Mouse (Mus musculus) CH12.LX (cell line): ENCODE measurements around the gene Cbx4. TPM values are rescaled to one million over a fixed set of nuclear protein-coding genes. Genes with fewer than 3 reads are reported as not detected.

Experiments used
- DNase-seq: peaks from one replicate; pipeline ENCODE4 v3.0.0-alpha.2; 2013; ENCODE audit errors: extremely low read depth
- H3K27ac ChIP-seq: 2 replicates; pipeline ENCODE4 v1.5.1; 2012; ENCODE audit warnings: low read depth, mild to moderate bottlenecking, control low read depth, moderate library complexity; ENCODE audit not compliant: insufficient read depth
- H3K27me3 ChIP-seq: replicated peaks from 2 replicates; pipeline ENCODE3; 2012; ENCODE audit warnings: inconsistent platforms
- H3K36me3 ChIP-seq, 2 experiments: replicated peaks in 1 of 2; 2 replicates each; pipeline versions ENCODE3 to v1.6.1; 2012; ENCODE audit warnings: inconsistent platforms in 1 of 2, low read length in 1 of 2, mild to moderate bottlenecking in 1 of 2, mixed read lengths in 1 of 2, moderate library complexity in 1 of 2; ENCODE audit not compliant: control insufficient read depth in 1 of 2, insufficient read depth in 1 of 2
- H3K4me1 ChIP-seq, 2 experiments: 2 replicates each; pipeline ENCODE4 v1.6.1; 2012; ENCODE audit warnings: inconsistent platforms in 1 of 2, moderate library complexity in 1 of 2; ENCODE audit not compliant: insufficient read depth in 2 of 2, control insufficient read depth in 1 of 2
- H3K4me2 ChIP-seq: 2 replicates; pipeline ENCODE4 v1.6.1; 2012; ENCODE audit warnings: low read depth, mild to moderate bottlenecking, control low read depth; ENCODE audit not compliant: poor library complexity, insufficient read depth, severe bottlenecking
- H3K4me3 ChIP-seq, 3 experiments: fragments of 150-350 bp in 1 of 3; sonication (generic) in 1 of 3; replicated peaks in 1 of 3; 2 replicates each; pipeline versions ENCODE3 to v1.5.1; 2011 to 2012; ENCODE audit warnings: low read depth in 2 of 3, low read length in 2 of 3, mild to moderate bottlenecking in 2 of 3, moderate library complexity in 2 of 3, control low read depth in 1 of 3, improper control_type of control experiment in 1 of 3, inconsistent platforms in 1 of 3, mixed read lengths in 1 of 3; ENCODE audit not compliant: poor library complexity in 1 of 3
- H3K79me2 ChIP-seq: replicated peaks from 2 replicates; pipeline ENCODE4 v1.6.1; 2012; ENCODE audit warnings: mild to moderate bottlenecking, moderate library complexity; ENCODE audit not compliant: control insufficient read depth, poor library complexity, insufficient read depth, severe bottlenecking; ENCODE audit errors: extremely low read depth
- H3K9ac ChIP-seq: 2 replicates; pipeline ENCODE4 v1.6.1; 2012; ENCODE audit warnings: low read depth, mild to moderate bottlenecking, control low read depth, moderate library complexity; ENCODE audit not compliant: insufficient read depth
- H3K9me3 ChIP-seq: replicated peaks from 2 replicates; pipeline ENCODE3; 2012; ENCODE audit warnings: low read length, inconsistent platforms, mixed read lengths
- BHLHE40 ChIP-seq: IDR thresholded peaks from 2 replicates; pipeline ENCODE4 v1.6.1; 2011; ENCODE audit warnings: mild to moderate bottlenecking, low read depth, low read length, improper control_type of control experiment
- CHD1 ChIP-seq: IDR thresholded peaks from 2 replicates; pipeline ENCODE4 v1.6.1; 2012; ENCODE audit warnings: low read depth, low read length, improper control_type of control experiment, inconsistent platforms
- CTCF ChIP-seq, 2 experiments: IDR thresholded peaks in 1 of 2; conservative IDR thresholded peaks in 1 of 2; 2 replicates each; pipeline ENCODE4 v1.5.1; 2011 to 2012; ENCODE audit warnings: low read depth in 2 of 2, low read length in 2 of 2, improper control_type of control experiment in 1 of 2, inconsistent platforms in 1 of 2, mild to moderate bottlenecking in 1 of 2, moderate library complexity in 1 of 2
- E2F4 ChIP-seq: IDR thresholded peaks from 2 replicates; pipeline ENCODE4 v1.6.1; 2011; ENCODE audit warnings: low read depth, low read length, improper control_type of control experiment; ENCODE audit not compliant: insufficient replicate concordance
- EP300 ChIP-seq: IDR thresholded peaks from 2 replicates; pipeline ENCODE4 v1.6.1; 2011; ENCODE audit warnings: low read length, improper control_type of control experiment
- GABPA ChIP-seq: IDR thresholded peaks from 2 replicates; pipeline ENCODE4 v1.6.1; 2012; ENCODE audit warnings: low read depth, low read length, improper control_type of control experiment, inconsistent platforms; ENCODE audit not compliant: insufficient replicate concordance
- HCFC1 ChIP-seq: IDR thresholded peaks from 2 replicates; pipeline ENCODE4 v1.6.1; 2012; ENCODE audit warnings: low read depth, mild to moderate bottlenecking, inconsistent platforms, low read length, improper control_type of control experiment
- IRF4 ChIP-seq: IDR thresholded peaks from 2 replicates; pipeline ENCODE4 v1.6.1; 2014; ENCODE audit warnings: low read depth, mild to moderate bottlenecking, inconsistent platforms, low read length, improper control_type of control experiment
- JUN ChIP-seq: IDR thresholded peaks from 2 replicates; pipeline ENCODE4 v1.6.1; 2011; ENCODE audit warnings: low read depth, mild to moderate bottlenecking, low read length, improper control_type of control experiment, moderate library complexity; ENCODE audit not compliant: insufficient read depth
- JUND ChIP-seq: conservative IDR thresholded peaks from 2 replicates; pipeline ENCODE4 v1.6.1; 2011; ENCODE audit warnings: low read depth, low read length, improper control_type of control experiment
- KAT2A ChIP-seq: IDR thresholded peaks from 2 replicates; pipeline ENCODE4 v1.6.1; 2012; ENCODE audit warnings: low read length, improper control_type of control experiment, inconsistent platforms; ENCODE audit not compliant: insufficient replicate concordance
- MAFK ChIP-seq: IDR thresholded peaks from 2 replicates; pipeline ENCODE4 v1.6.1; 2011; ENCODE audit warnings: low read length, improper control_type of control experiment; ENCODE audit not compliant: insufficient replicate concordance
- MAX ChIP-seq: IDR thresholded peaks from 2 replicates; pipeline ENCODE4 v1.6.1; 2011; ENCODE audit warnings: low read length, improper control_type of control experiment
- MAZ ChIP-seq: IDR thresholded peaks from 2 replicates; pipeline ENCODE4 v1.6.1; 2012; ENCODE audit warnings: low read depth, mild to moderate bottlenecking, inconsistent platforms, low read length, improper control_type of control experiment, moderate library complexity
- MEF2A ChIP-seq: IDR thresholded peaks from 2 replicates; pipeline ENCODE4 v1.6.1; 2014; ENCODE audit warnings: low read depth, mild to moderate bottlenecking, inconsistent platforms, low read length, improper control_type of control experiment, borderline replicate concordance
- MXI1 ChIP-seq: IDR thresholded peaks from 2 replicates; pipeline ENCODE4 v1.6.1; 2011; ENCODE audit warnings: mild to moderate bottlenecking, low read depth, low read length, improper control_type of control experiment
- MYC ChIP-seq: IDR thresholded peaks from 2 replicates; pipeline ENCODE4 v1.6.1; 2011; ENCODE audit warnings: low read depth, mild to moderate bottlenecking, improper control_type of control experiment, low read length
- NELFE ChIP-seq: IDR thresholded peaks from 2 replicates; pipeline ENCODE4 v1.6.1; 2011; ENCODE audit warnings: low read depth, low read length, improper control_type of control experiment
- POLR2AphosphoS2 ChIP-seq: IDR thresholded peaks from 2 replicates; pipeline ENCODE4 v1.6.1; 2011; ENCODE audit warnings: low read depth, low read length, improper control_type of control experiment
- RAD21 ChIP-seq: IDR thresholded peaks from 2 replicates; pipeline ENCODE4 v1.6.1; 2011; ENCODE audit warnings: low read depth, mild to moderate bottlenecking, low read length, improper control_type of control experiment, moderate library complexity
- SMC3 ChIP-seq: IDR thresholded peaks from 2 replicates; pipeline ENCODE4 v1.6.1; 2011; ENCODE audit warnings: low read depth, low read length, improper control_type of control experiment
- TBP ChIP-seq: conservative IDR thresholded peaks from 2 replicates; pipeline ENCODE4 v1.6.1; 2011; ENCODE audit warnings: low read depth, low read length, improper control_type of control experiment
- TCF12 ChIP-seq: IDR thresholded peaks from 2 replicates; pipeline ENCODE4 v1.6.1; 2014; ENCODE audit warnings: low read depth, mild to moderate bottlenecking, inconsistent platforms, low read length, improper control_type of control experiment
- UBTF ChIP-seq: IDR thresholded peaks from 2 replicates; pipeline ENCODE4 v1.6.1; 2012; ENCODE audit warnings: low read depth, mild to moderate bottlenecking, inconsistent platforms, low read length, improper control_type of control experiment, moderate library complexity
- USF1 ChIP-seq: IDR thresholded peaks from 2 replicates; pipeline ENCODE4 v1.6.1; 2014; ENCODE audit warnings: low read depth, mild to moderate bottlenecking, inconsistent platforms, low read length, improper control_type of control experiment
- ZMIZ1 ChIP-seq: IDR thresholded peaks from 2 replicates; pipeline ENCODE4 v1.6.1; 2012; ENCODE audit warnings: low read depth, mild to moderate bottlenecking, inconsistent platforms, low read length, improper control_type of control experiment
- ZNF384 ChIP-seq: IDR thresholded peaks from 2 replicates; pipeline ENCODE4 v1.6.1; 2012; ENCODE audit warnings: low read depth, low read length, improper control_type of control experiment, inconsistent platforms
- dilution Hi-C: fragments of 300-500 bp; cut with MboI; formaldehyde crosslinking; loops from 2 replicates; pipeline ENCODE4 v1.14.3; 2020; ENCODE audit warnings: low sequenced_read_pairs; ENCODE audit not compliant: extremely low pct_unique_long_range_greater_than_20kb, extremely low pct_ligation_motif_present
- in situ Hi-C: fragments of 300-500 bp; cut with MboI; formaldehyde crosslinking; loops from 3 replicates; pipeline ENCODE4 v1.14.3; 2019; ENCODE audit warnings: low sequenced_read_pairs, low pct_ligation_motif_present, low pct_unique_long_range_greater_than_20kb, mixed read lengths
- polyA plus RNA-seq: library from polyadenylated mRNA; unstranded; fragments of >175 nt; gene quantifications from 2 replicates; pipeline ENCODE4 v1.2.1, GENCODE M21; 2012; ENCODE audit warnings: low read depth; ENCODE audit not compliant: insufficient read length
- total RNA-seq, 2 experiments: library from RNA; depleted of rRNA; stranded (reverse); fragments of 300-350 nt in 1 of 2; fragments of >200 nt in 1 of 2; gene quantifications; 2 replicates each; pipeline ENCODE4 v1.2.3; 2012 to 2014

The Cbx4 gene
- total and polyA plus RNA-seq, 3 experiments: 15.0 to 40.4 (median 26.0) TPM

GRCm38 (mm10) chr11:119090076-119090960, 4.3 kb upstream of the Cbx4 start:
- in situ Hi-C loops: loop anchor here (5.0 kb wide), 3 partner anchors 37 to 102 kb away; no protein-coding TSS in a partner anchor
- Histone ChIP-seq H3K27me3 (peaks cover 41% of the 10 kb centered on the region), H3K36me3 (no peaks in the 10 kb centered on the region), H3K9me3 (no peaks in the 10 kb centered on the region), H3K4me2 (peak overlapping the region; percentile 55), H3K4me3 (peak overlapping the region; percentile 55 to 68 (median 65)), H3K79me2 (peaks cover 7% of the 10 kb centered on the region), H3K9ac (peak overlapping the region; percentile 71), H3K27ac (peak overlapping the region; percentile 59), H3K4me1 (peaks cover 17 to 67% of the 10 kb centered on the region in 2 experiments)
- dilution Hi-C loops: no loop called here
- TF ChIP-seq UBTF (0 out of 2 replicates have a peak, but pooled peaks have one; percentile 12), E2F4 (no peak), MXI1 (peak; percentile 1; the same call in 1 of the 2 replicates)
- DNase-seq: no peak

GRCm38 (mm10) chr11:119089235-119090075, 3.4 kb upstream of the Cbx4 start:
- Histone ChIP-seq H3K27ac (peak overlapping the region; percentile 89), H3K27me3 (peaks cover 35% of the 10 kb centered on the region), H3K9ac (peak overlapping the region; percentile 71), H3K4me2 (peak overlapping the region; percentile 55), H3K36me3 (peaks cover under 1 to 5% of the 10 kb centered on the region in 2 experiments), H3K4me3 (peak overlapping the region; percentile 55 to 68 (median 65)), H3K9me3 (no peaks in the 10 kb centered on the region), H3K4me1 (peaks cover 17 to 70% of the 10 kb centered on the region in 2 experiments), H3K79me2 (peaks cover 16% of the 10 kb centered on the region)
- in situ Hi-C loops (loop anchor here (5.0 kb wide), 3 partner anchors 37 to 103 kb away; no protein-coding TSS in a partner anchor), dilution Hi-C loops (no loop called here)
- peak; percentile 86 for DNase-seq
- TF ChIP-seq ZNF384 (0 out of 2 replicates have a peak, but pooled peaks have one; percentile 26), MEF2A (peak; percentile 89), EP300 (peak; percentile 79), MAZ (peak; percentile 98), POLR2AphosphoS2 (peak; percentile 72; the same call in 1 of the 2 replicates), TCF12 (peak; percentile 93), NELFE (peak; percentile 74), GABPA (no peak), KAT2A (peak; percentile 86), MAX (0 out of 2 replicates have a peak, but pooled peaks have one; percentile 27), TBP (peak; percentile 64; the same call in 1 of the 2 replicates), JUN (no peak), HCFC1 (peak; percentile 58), BHLHE40 (peak; percentile 85), CHD1 (peak; percentile 90; the same call in 1 of the 2 replicates), MYC (no peak), JUND (no peak), USF1 (no peak), SMC3 (no peak), ZMIZ1 (peak; percentile 79), MAFK (no peak; the same call in 1 of the 2 replicates), IRF4 (peak; percentile 91), MXI1 (peak; percentile 26; the same call in 1 of the 2 replicates), CTCF (conservative IDR thresholded peaks at IDR 0.05 in 1 of 2, IDR thresholded peaks at IDR 0.05 in 1 of 2; ENCODE audit: low read depth in 2 of 2, low read length in 2 of 2) (peak in 1 of 2 experiments; percentile 11; a peak in 1 of 4 replicates), RAD21 (no peak; the same call in none of the 2 replicates)
